Mouse (Mus musculus) CH12.LX (cell line): ENCODE measurements around the gene Plce1.

Experiments
- CTCF ChIP-seq, 2 experiments: IDR thresholded peaks in 1 of 2; conservative IDR thresholded peaks in 1 of 2; 2 replicates each; pipeline ENCODE4 v1.5.1; 2011 to 2012; ENCODE audit warnings: low read depth in 2 of 2, low read length in 2 of 2, improper control_type of control experiment in 1 of 2, inconsistent platforms in 1 of 2, mild to moderate bottlenecking in 1 of 2, moderate library complexity in 1 of 2
- EP300 ChIP-seq: IDR thresholded peaks from 2 replicates; pipeline ENCODE4 v1.6.1; 2011; ENCODE audit warnings: low read length, improper control_type of control experiment
- KAT2A ChIP-seq: IDR thresholded peaks from 2 replicates; pipeline ENCODE4 v1.6.1; 2012; ENCODE audit warnings: low read length, improper control_type of control experiment, inconsistent platforms; ENCODE audit not compliant: insufficient replicate concordance
- POLR2A ChIP-seq: IDR thresholded peaks from 2 replicates; pipeline ENCODE4 v1.6.1; 2011; ENCODE audit warnings: low read depth, mild to moderate bottlenecking, improper control_type of control experiment, low read length
- TCF12 ChIP-seq: IDR thresholded peaks from 2 replicates; pipeline ENCODE4 v1.6.1; 2014; ENCODE audit warnings: low read depth, mild to moderate bottlenecking, inconsistent platforms, low read length, improper control_type of control experiment
- ZMIZ1 ChIP-seq: IDR thresholded peaks from 2 replicates; pipeline ENCODE4 v1.6.1; 2012; ENCODE audit warnings: low read depth, mild to moderate bottlenecking, inconsistent platforms, low read length, improper control_type of control experiment
- ZNF384 ChIP-seq: IDR thresholded peaks from 2 replicates; pipeline ENCODE4 v1.6.1; 2012; ENCODE audit warnings: low read depth, low read length, improper control_type of control experiment, inconsistent platforms

DNA sequence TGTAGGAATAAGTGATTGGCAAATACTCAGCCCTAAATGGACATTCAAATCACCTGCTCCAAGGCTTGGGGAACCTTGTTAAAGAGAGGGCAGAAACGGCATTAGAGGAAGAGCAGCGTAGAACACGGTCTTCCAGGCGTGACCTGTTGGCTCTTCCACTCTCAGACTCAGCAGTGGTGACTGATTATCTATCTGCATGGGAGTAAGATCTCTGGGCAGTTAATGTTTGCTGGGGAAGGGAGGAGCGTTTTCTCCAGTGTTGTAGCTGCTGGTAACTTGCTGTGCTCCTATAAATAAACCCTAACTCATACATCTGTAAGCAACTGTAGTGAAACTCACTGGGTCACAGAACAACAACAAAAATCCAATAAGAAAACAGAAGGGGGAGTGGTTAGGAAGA lies 108.6 kb downstream of the Plce1 start:
- TF ChIP-seq POLR2A (no peak), TCF12 (no peak), EP300 (no peak), KAT2A (no peak), ZMIZ1 (no peak), CTCF (conservative IDR thresholded peaks at IDR 0.05 in 1 of 2, IDR thresholded peaks at IDR 0.05 in 1 of 2; ENCODE audit: low read depth in 2 of 2, low read length in 2 of 2) (no peak), ZNF384 (no peak)
